Mouse (Mus musculus) c-Kit-positive CD71-positive TER-119-positive erythroid progenitor cells, embryonic 14.5 days (primary cell): ENCODE results near the gene Nudt9.

Experiments
- DNase-seq: peaks from one replicate; pipeline ENCODE4 v3.0.0-alpha.2; 2013; ENCODE audit warnings: low spot score

Gene Nudt9

DNA sequence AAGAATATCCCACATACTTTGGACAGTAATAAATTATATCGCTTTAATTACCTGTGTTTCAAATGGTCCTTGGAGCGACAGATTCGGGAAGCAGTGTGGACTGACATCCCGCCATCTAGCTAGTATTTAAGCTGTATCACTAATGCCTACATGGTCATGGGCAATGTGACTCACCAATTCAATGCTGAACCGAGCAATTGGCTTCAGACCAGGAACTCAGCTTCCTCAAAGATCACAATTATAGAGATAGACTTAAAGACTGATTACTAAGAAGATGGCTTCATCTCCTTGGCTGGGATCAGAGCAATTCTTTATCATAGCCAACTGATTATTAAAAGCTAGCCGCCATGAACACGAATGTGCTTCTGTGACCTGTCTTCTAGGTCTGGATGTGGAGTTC lies 31.4 kb downstream of the Nudt9 start, which contains the start of gene Gm17660:
Gene Gm17660, minus strand, starts transcription at position 101 of the 400 bp plus-strand sequence.
- no peak for DNase-seq

GRCm38 (mm10) chr5:104080736-104081135 lies 34.6 kb downstream of the Nudt9 start:
- no peak for DNase-seq

GRCm38 (mm10) chr5:104085366-104085765 lies 39.3 kb downstream of the Nudt9 start:
- no peak for DNase-seq

- DNase-seq: no peak
Measured at GRCm38 (mm10) chr5:104089751-104090150, 43.6 kb downstream of the Nudt9 start.

DNA sequence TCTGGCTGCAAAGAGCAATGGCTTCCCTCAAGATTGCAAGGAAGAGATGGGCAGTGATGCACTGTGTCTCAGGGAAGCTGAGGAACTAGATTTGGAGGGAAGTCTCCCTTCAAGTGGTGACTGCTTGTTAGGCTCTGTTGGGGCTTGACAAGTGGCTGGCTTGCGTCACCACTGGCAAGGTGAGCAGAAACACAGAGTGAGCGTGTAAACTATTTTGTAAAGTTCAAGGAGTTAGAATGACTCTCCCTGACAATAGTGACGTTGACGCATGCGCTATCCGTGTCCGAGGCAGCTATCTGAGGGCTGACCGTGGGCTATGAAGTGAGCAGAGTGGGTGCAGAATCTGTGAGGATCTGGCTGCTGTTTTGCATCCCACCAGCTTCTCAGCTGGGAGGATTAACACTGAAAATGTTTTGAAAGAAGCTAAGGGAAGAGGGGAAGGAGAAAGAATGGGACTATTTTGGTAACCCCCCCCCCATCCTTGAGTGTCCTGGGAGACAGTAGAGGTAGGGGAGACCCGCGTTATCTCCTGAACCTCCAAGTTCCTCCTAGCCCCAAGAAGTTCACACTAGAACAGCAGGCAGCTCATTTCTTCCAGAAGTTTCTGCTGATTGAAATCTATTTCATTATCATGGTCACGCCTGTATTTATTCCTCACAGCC lies 49.4 kb downstream of the Nudt9 start:
- no peak for DNase-seq

DNA sequence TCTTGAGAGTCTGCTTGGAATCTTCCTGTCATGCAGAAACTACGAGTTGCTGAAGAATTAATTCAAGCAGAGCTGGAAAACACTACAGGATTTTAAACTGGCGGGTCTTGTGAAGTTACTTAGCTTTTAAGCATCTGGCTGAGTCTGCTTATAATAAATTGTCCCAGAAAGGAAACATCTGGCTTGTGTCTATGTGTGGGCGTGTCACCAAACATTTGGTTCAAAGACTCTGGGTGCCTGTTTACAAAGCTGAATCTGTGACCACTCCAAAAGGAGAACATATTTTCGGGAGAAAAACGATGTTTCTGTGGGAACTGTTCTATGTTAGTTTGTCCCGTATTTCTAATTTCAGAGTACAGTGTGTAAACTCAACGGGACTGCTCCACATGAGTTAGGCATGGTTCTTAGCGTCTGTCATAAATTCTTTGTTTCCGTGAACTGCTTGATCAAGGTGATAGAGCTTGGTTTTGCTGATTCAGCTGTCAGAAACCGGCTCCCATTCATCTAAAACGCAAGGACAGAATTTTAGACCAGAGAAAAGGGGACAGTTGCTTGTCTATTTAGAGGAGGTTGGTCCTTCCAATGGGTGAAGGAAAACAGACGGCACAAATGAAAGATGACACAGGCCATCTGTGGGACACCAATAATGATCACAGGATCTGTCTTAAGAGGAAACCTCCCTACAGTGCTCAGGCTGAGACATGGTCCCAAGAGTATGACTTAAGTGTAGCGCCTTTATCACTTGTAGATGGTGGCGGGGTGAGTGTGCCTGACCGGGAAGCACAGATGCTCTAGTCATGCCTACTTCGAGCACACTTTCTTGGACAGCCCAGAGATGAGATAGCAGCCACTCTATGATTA lies 50.2 kb downstream of the Nudt9 start:
- no peak for DNase-seq

DNA sequence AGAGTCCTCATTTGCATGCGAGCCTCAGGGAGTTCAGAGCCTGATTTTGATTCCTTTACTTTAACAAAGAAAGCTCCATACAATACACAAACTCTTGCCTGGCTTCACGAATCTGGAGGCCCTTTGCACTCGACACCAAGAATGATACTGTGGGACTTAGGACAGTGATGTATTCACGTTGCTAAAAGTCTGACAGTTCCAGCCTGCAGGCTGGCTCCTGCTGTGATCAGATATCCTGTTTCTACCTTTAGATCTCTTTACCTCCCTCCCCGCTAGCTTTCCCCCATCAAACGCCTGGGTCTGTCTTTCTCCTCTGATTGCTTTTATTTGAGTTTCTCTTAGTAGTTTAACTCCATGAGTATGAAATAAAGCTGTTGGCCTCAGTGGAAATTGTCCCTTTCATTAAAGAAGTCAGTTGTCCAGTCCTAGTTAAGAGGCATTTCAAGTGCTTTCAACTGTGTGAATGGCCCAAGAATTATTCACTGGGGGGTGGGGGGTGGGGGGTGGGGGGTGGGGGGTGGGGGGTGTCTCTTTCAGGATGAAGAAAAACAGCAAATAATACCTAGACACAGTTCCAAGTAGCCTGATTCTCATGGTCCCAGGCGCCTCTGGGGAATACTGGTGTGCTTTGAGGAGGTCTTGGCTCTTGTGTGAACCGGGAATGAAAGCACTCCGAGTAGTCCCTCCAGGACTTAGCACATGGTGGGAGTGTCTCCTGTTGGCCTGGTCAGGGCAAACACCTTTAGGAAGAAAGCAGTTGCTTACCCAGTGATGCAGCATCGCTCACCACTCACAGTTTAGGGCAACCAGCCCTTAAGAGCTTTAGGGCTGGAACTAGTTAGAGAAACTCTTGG lies 55.8 kb downstream of the Nudt9 start:
- no peak for DNase-seq

GRCm38 (mm10) chr5:104103171-104103570 lies 57.1 kb downstream of the Nudt9 start:
- no peak for DNase-seq

DNA sequence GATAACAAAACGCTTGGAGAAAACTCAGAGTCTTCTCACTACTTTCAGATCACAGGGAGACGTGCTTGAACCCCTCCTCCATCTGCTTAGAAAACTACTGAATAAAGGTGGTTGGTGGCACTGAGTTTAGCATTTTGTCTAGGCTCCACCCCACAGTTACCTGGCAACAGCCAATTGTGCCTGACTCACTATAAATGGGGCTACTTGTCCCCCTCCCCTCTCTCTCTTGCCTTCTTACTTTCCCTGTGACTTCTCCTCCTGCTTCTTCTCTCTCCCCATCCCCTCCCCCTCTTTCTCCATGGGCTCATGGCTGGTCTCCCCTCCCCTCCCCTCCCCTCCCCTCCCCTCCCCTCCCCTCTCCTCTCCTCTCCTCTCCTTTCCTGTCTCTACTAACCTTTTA lies 58.0 kb downstream of the Nudt9 start:
- DNase-seq: no peak

DNA sequence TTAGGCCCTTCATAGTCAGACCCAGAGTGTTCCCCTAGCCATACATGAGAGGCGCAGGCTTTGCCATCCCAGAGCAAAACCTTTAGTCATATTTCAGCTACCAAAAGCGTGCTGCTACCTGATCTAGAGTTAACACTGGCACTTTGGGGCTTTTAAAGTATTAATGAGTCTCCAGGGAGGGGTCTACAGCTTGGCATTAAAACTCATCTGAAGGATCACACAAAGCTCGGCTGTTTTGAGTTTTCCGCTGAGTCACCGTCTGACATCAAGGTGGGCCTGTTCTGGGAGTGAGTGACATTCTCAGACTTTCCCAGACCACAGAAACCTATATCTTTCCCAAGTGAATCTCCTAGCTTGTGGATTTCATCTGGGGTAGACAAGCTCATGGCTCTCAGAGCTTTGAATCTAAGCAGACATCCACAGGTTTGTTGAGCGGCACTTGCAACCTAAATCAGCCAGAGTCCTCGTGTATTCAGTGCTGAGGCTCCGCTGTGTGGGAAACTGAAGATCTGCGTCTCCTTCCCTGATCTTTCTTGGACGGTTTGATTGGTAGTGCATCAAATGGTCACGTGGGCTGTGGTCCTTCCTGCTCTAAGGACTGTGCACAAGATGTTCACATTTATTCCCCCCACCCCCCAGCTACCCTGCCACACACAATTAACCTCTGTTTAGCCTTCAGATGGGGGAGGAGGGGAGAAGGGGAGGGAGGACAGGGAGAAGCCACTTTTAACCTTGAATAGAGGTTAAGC lies 62.2 kb downstream of the Nudt9 start:
- DNase-seq: no peak

- DNase-seq: no peak
Measured at GRCm38 (mm10) chr5:104108879-104109369, 62.8 kb downstream of the Nudt9 start.

- DNase-seq: no peak
Measured at GRCm38 (mm10) chr5:104109516-104109915, 63.4 kb downstream of the Nudt9 start.

- no peak for DNase-seq
Measured at GRCm38 (mm10) chr5:104110171-104110920, 64.2 kb downstream of the Nudt9 start.

DNA sequence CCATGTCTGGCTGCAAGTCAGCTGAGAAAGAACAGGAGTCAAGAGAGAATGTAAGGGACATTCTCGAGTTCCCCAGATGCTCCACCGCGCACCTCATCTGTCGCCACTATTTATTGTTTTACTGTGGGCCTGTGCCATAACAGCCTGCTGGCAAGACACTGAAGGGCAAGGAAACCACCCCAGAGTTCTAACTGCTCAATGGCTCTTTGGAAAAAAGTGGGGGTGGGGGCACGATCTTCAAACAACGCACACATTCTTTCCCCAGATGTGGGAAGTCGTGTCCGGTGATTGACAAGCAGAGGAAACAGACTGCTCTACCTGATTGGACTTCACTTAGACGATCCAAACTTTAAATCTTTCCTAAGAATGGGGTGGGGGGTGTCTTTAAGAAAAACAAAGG lies 65.9 kb downstream of the Nudt9 start:
- no peak for DNase-seq

DNA sequence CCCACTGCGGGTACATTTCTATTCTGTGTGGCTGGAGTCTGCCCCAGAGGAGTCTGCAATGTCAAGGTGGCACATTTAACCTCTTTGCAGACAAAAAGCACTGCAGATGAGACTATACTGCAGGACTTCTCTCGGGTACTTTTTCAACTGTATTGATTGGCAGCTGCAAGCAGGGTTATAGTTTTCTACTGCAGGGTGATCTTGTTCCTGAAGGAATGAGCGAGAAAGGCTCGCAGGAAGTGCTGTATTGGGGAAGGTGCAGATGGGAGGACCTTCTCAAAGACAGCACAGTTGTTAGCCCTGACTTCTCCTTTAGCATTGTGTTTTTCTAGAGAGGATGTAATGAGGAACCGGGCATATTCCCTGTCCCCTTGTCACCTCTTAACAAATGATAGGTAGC lies 66.4 kb downstream of the Nudt9 start:
- no peak for DNase-seq

DNA sequence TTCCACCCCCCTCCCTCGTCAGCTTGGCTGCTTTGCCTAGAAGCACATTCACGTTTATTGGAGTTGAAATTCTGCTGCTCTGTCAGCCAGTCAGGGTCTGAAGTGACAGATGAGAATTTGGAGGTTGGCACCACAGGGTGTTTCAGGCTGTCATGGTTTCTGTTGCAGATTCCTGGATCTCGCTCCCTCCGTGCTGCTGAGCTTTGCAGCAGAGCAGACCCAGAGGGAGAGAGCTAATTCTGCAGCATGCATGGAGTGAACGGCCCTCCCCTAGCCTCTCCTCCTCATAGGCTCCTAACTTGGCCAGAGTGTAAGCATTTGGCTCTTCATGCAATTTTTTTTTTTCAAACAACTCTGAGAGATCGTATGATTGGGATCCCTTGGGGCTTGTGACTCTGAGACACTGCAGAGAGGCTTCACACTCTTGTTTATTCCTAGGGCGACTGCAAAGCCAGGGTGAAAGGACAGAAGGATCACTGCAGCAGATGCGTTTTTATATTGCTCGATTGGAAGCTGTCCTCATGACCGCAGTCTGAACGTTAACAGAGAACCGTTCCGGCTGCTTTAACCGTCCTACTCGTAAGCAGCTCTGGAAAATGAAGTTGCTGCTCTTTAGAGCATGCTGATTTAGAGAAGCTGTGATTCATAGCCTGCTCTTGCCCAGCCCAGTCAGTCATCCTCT lies 67.5 kb downstream of the Nudt9 start, which contains the start of gene Sparcl1:
Gene Sparcl1, minus strand, starts transcription at position 243 of the 682 bp plus-strand sequence.
- no peak for DNase-seq
